Mouse (Mus musculus): Measurements from ENCODE around the gene Ccser1.

DNA sequence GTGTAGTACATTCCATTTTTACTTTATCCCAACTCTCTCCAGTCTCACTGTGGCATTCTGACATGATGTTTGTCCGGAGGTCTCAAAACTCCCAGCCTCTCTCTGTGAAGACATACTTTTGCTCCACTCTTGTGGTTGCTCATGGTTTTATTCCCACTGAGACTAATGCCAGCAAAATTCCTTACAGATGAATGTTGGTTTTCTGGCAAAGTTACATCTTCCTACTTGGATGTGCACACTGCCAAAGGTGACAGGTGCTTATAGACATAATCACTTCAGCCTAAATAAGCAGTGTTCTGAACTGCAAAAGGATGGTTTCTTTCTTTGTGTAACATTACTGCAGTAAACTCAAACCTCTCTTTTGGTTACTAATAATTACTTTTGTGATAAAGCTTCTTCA lies 696.2 kb downstream of the Ccser1 start:
- TF ChIP-seq POLR2A (IDR thresholded peaks at IDR 0.05; ENCODE audit: borderline replicate concordance, extremely low read depth, insufficient read depth, insufficient read length, poor library complexity, severe bottlenecking) (no peak), CTCF (IDR thresholded peaks at IDR 0.05; ENCODE audit: borderline replicate concordance, extremely low read depth, insufficient read depth, insufficient read length) (no peak)

All from brain, embryonic 14.5 days (tissue).